Mouse (Mus musculus): ENCODE results near the gene Skp2. TPM values are rescaled to one million over a fixed set of nuclear protein-coding genes. Genes with fewer than 3 reads are reported as not detected.

Gene Skp2
- polyA plus RNA-seq, 1 experiment from 2014 or later, result 50.3 TPM

DNA sequence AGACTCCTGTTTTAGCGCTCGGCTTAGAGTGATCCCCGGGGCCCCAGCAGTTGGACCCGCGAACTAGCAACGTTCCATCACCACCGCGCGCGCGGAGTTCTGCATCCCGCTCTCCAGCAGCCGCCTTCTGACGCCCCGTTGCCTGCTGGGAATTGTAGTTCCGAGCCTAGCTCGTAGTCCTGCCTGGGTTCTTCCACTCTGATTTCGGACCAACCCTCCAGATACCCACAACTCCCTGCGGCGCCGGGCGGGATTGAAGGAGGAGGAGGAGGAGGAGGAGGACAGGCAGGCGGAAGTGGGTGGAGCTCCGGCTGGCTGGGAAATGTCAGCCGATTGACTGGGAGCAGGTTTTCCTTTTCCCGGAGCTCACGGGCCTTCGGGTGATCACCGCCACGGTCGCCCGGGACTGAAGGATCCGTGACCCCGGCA, 15.0 kb downstream of the Skp2 start, which contains the start of gene Lmbrd2:
TSS of gene Lmbrd2 (plus strand) at position 299 of the 429 bp plus-strand sequence.
- Histone ChIP-seq H3K9me3 (replicated peaks; ENCODE audit: control insufficient read depth, low read length) (no peaks in the 10 kb centered on the region), H3K4me2 (ENCODE audit: low read depth, low read length) (peak within 1 kb of the TSS; percentile 68), H3K27me3 (ENCODE audit: control insufficient read depth, insufficient read depth, low read length) (no peaks in the 10 kb centered on the region), H3K4me1 (ENCODE audit: control insufficient read depth, insufficient read depth, low read length) (peaks cover 14% of the 10 kb centered on the region; the same call in 1 of the 2 replicates), H3K27ac (ENCODE audit: low read length) (peak within 1 kb of the TSS; percentile 55), H3K4me3 (replicated peaks; ENCODE audit: low read length) (peak within 1 kb of the TSS; percentile 64), H3K9ac (ENCODE audit: low read length) (peak within 1 kb of the TSS; percentile 71), H3K36me3 (ENCODE audit: control insufficient read depth, insufficient read depth, low read length) (0 out of 2 replicates have a peak, but pooled peaks cover 3% of the 10 kb centered on the region)
- WGBS, result under 1% methylated on average over 33 of the region's 34 CpGs
- peak; percentile 99 for ATAC-seq (ENCODE audit: insufficient read depth, low FRiP score)

DNA sequence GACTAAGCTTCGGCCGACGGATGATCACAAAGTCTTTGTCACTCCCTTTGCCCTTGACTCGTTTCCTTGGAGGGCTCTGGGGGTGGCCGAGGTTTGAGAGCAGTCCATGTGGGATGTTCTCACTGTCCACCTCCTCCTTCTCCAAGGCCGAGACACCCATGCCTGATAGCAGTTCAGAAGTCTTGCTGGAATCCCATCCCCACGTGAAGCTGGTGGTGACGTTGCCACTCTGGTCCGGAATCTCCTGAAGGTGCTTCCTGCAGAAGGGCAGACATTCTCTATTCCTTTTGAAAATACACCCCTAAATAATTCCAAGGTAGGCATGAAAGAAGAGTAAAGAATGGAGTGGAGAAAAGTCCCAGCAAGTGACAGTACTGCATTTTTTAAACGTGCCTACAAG, 15.8 kb downstream of the Skp2 start:
- H3K27ac ChIP-seq (ENCODE audit: low read length), result no peak overlapping the region
- H3K9ac ChIP-seq (ENCODE audit: low read length), result peak overlapping the region; percentile 66
- no peaks in the 10 kb centered on the region for H3K27me3 ChIP-seq (ENCODE audit: control insufficient read depth, insufficient read depth, low read length)
- H3K4me2 ChIP-seq (ENCODE audit: low read depth, low read length), result peak overlapping the region; percentile 68
- H3K36me3 ChIP-seq (ENCODE audit: control insufficient read depth, insufficient read depth, low read length), result 0 out of 2 replicates have a peak, but pooled peaks cover 3% of the 10 kb centered on the region
- no peaks in the 10 kb centered on the region for H3K9me3 ChIP-seq (replicated peaks; ENCODE audit: control insufficient read depth, low read length)
- ATAC-seq (ENCODE audit: insufficient read depth, low FRiP score), result no peak
- 21% methylated on average over 10 of the region's 10 CpGs for WGBS
- peak overlapping the region; percentile 64 for H3K4me3 ChIP-seq (replicated peaks; ENCODE audit: low read length)
- peaks cover 14% of the 10 kb centered on the region; the same call in 1 of the 2 replicates for H3K4me1 ChIP-seq (ENCODE audit: control insufficient read depth, insufficient read depth, low read length)

DNA sequence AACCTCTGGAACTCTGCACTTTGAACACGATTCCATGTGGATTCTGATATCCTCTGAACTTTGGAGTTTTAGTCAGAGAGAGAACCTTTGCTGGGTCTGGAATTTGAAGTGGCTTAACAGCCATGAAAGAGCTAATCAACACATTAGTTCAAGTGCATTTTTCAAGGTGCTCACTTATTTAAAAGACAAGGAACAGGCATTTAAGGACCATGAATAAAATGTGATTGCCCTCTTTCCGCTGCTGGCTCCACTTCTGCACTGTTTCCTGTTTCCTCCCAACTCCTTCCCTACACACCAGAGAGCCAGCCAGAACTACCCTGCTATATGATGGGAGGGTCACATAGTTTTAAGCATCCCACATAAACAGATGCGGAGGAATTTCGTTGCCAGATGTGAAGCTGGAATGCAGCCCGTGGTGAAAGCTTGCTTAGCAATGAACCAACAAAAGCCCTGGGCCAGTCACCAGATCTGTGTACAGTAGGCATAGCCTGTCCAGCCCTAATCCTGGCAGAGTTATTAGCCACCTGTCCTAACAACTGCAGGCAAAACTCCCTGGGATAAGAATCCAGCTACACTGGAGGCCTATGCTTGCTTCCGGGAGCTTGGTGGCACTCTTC, 20.2 kb downstream of the Skp2 start:
- Histone ChIP-seq H3K36me3 (ENCODE audit: control insufficient read depth, insufficient read depth, low read length) (peaks cover 3% of the 10 kb centered on the region; the same call in 1 of the 2 replicates), H3K4me1 (ENCODE audit: control insufficient read depth, insufficient read depth, low read length) (peaks cover 19% of the 10 kb centered on the region), H3K27ac (ENCODE audit: low read length) (0 out of 2 replicates have a peak overlapping the region, but pooled peaks have one; percentile 5), H3K4me3 (replicated peaks; ENCODE audit: low read length) (no peak overlapping the region), H3K9ac (ENCODE audit: low read length) (no peak overlapping the region), H3K27me3 (ENCODE audit: control insufficient read depth, insufficient read depth, low read length) (no peaks in the 10 kb centered on the region), H3K9me3 (replicated peaks; ENCODE audit: control insufficient read depth, low read length) (no peaks in the 10 kb centered on the region), H3K4me2 (ENCODE audit: low read depth, low read length) (no peak overlapping the region)
- 50% methylated on average over 6 of the region's 6 CpGs for WGBS
- peak; percentile 47; the same call in 1 of the 2 replicates for ATAC-seq (ENCODE audit: insufficient read depth, low FRiP score)

DNA sequence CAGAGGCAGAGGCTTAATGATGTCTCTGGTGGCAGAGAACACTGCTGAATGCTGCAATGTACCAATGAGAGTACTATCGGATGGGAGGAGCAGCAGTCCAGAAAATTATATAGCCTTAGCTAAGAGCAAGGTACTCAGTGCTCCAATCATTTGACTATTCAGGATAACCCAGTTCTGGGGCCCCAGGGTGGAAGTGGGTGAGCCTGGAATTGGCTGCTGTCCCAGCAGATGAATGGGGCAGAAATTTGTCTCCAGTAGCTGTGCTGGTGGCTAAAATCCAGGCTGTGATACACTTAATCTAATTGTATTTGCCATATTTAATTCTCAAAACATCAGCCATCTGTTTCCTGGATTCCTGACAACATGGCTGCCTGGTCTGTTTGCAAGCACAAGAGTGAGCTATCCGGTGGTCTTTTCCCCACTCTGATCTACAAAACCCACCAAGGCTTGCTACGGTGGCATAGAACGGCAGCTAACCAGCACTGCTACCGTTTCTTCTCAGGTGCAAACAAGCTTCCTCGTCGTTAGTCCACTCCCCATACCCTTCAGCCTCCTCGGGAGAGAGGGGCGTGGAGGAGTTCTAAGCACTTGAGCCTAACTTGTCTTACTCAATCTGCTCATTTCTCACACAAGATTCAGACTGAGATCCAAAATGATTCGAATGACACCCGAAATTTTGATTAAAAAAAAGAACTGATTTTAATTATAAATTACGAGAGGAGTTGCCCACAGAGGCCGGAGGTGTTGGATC, 22.4 kb downstream of the Skp2 start:
- Histone ChIP-seq H3K27me3 (ENCODE audit: control insufficient read depth, insufficient read depth, low read length) (no peaks in the 10 kb centered on the region), H3K9me3 (replicated peaks; ENCODE audit: control insufficient read depth, low read length) (no peaks in the 10 kb centered on the region), H3K27ac (ENCODE audit: low read length) (peak overlapping the region; percentile 57; the same call in 1 of the 2 replicates), H3K36me3 (ENCODE audit: control insufficient read depth, insufficient read depth, low read length) (peaks cover 11% of the 10 kb centered on the region), H3K4me3 (replicated peaks; ENCODE audit: low read length) (no peak overlapping the region), H3K4me2 (ENCODE audit: low read depth, low read length) (no peak overlapping the region), H3K9ac (ENCODE audit: low read length) (peak overlapping the region; percentile 16; the same call in 1 of the 2 replicates), H3K4me1 (ENCODE audit: control insufficient read depth, insufficient read depth, low read length) (peaks cover 7% of the 10 kb centered on the region)
- ATAC-seq (ENCODE audit: insufficient read depth, low FRiP score), result no peak
- 71% methylated on average over 13 of the region's 13 CpGs for WGBS

DNA sequence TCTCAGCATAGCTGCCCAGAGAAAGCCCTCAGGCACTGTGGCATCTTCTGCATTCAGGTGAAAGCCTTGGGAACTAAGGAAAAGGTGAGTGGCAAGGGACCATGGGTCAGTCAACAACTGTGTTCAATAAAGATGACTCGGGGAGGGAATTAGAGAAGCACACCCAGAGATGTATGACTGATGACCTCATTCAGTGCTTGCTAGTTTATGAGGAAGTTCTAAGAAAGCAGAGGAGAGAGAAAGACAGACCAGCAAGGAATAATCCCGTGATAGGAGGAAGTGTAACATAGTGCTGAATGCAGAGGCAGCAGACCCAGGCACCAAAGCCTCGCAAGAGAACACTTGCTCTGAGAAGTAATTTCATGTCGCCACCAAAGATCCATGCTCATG, 23.7 kb downstream of the Skp2 start:
- Histone ChIP-seq H3K9ac (ENCODE audit: low read length) (peak overlapping the region; percentile 25; the same call in 1 of the 2 replicates), H3K9me3 (replicated peaks; ENCODE audit: control insufficient read depth, low read length) (no peaks in the 10 kb centered on the region), H3K36me3 (ENCODE audit: control insufficient read depth, insufficient read depth, low read length) (peaks cover 10% of the 10 kb centered on the region), H3K4me1 (ENCODE audit: control insufficient read depth, insufficient read depth, low read length) (peaks cover 7% of the 10 kb centered on the region), H3K27me3 (ENCODE audit: control insufficient read depth, insufficient read depth, low read length) (no peaks in the 10 kb centered on the region), H3K27ac (ENCODE audit: low read length) (peak overlapping the region; percentile 51; the same call in 1 of the 2 replicates), H3K4me2 (ENCODE audit: low read depth, low read length) (no peak overlapping the region; the same call in 1 of the 2 replicates), H3K4me3 (replicated peaks; ENCODE audit: low read length) (no peak overlapping the region)
- WGBS, result 68% methylated on average over 4 of the region's 4 CpGs
- ATAC-seq (ENCODE audit: insufficient read depth, low FRiP score), result no peak

DNA sequence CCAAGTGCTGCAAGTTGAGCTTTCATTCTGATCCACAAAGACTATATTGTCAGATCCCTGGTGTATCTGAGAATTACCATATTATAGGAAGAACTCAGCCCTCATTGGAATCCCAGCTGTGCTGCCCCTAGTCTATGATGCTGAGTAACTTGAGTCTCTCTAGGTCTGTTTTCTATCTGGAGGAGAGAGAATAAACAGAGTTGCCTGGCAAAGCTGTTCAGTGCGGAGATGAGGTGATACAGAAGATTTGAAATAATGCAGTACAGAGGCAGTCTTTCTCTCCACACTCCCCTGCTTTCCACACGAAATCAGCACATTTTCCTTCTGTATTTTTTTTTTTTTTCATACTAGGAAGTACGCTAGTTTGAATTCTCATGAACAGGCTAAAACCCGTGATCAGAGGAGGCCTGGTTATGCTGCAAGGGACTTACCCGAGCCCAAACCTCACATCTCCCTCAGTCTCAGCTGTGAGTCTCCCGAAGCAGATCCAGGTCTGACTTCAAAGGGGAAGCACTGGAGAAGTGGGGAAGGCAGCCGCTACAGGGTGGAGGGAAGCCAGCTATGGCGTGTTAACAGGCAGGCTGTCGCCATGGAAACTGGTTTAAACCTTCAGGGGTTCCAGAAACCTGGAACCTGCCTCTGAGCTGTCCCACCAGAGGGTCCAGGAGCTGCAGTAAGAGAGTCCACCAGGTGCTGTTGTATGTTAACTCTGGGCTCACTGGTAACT, 24.3 kb downstream of the Skp2 start:
- whole genome bisulfite sequencing, result 68% methylated on average over 9 of the region's 9 CpGs
- peak; percentile 34; the same call in 1 of the 2 replicates for ATAC-seq (ENCODE audit: insufficient read depth, low FRiP score)
- peak overlapping the region; percentile 51; the same call in 1 of the 2 replicates for H3K27ac ChIP-seq (ENCODE audit: low read length)

DNA sequence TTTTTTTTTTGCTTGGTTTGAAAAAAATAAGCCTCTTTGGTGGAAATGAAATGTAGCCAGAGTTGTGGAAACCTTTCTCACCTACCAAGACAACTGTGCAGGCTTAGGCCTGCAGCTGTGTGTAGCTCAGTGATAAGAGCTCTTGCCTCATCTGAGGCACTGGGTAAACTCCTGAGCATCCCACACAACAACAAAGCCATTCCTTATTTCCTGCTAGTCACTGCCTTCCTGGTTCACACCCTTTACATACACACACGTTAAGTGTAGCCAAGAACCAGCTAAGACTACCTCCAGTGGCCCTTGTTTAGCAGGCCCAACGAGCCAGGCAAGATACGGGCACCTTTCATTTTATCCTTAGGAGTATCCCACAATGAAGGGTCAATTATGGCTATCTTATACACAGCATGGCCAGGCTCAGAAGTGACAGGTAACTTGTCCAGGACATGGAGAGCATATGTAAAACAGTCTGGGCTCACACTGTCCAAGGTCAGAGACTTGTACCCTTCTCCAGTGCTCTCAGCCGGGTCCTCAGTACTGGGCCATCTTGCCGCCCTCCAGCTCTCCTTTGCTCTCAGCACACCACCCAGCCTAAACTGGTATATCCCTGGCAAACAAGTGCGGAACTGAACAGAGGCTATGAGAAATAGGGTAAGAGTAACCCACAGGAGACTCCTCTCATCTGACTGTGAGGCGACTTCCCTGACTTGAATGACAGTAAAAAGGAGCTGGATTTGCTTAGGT, 28.0 kb downstream of the Skp2 start:
- peaks cover 10% of the 10 kb centered on the region for H3K36me3 ChIP-seq (ENCODE audit: control insufficient read depth, insufficient read depth, low read length)
- H3K9ac ChIP-seq (ENCODE audit: low read length), result no peak overlapping the region
- no peaks in the 10 kb centered on the region for H3K27me3 ChIP-seq (ENCODE audit: control insufficient read depth, insufficient read depth, low read length)
- H3K4me2 ChIP-seq (ENCODE audit: low read depth, low read length), result no peak overlapping the region
- ATAC-seq (ENCODE audit: insufficient read depth, low FRiP score), result no peak
- H3K4me1 ChIP-seq (ENCODE audit: control insufficient read depth, insufficient read depth, low read length), result no peaks in the 10 kb centered on the region
- no peak overlapping the region for H3K4me3 ChIP-seq (replicated peaks; ENCODE audit: low read length)
- H3K9me3 ChIP-seq (replicated peaks; ENCODE audit: control insufficient read depth, low read length), result no peaks in the 10 kb centered on the region
- 83% methylated on average over 7 of the region's 7 CpGs for WGBS
- H3K27ac ChIP-seq (ENCODE audit: low read length), result peak overlapping the region; percentile 47; the same call in 1 of the 2 replicates

More for the DNA sequence above, 24.3 kb downstream of the Skp2 start:
- peaks cover 10% of the 10 kb centered on the region for H3K36me3 ChIP-seq (ENCODE audit: control insufficient read depth, insufficient read depth, low read length)
- no peak overlapping the region for H3K4me3 ChIP-seq (replicated peaks; ENCODE audit: low read length)
- H3K27me3 ChIP-seq (ENCODE audit: control insufficient read depth, insufficient read depth, low read length), result no peaks in the 10 kb centered on the region
- H3K9ac ChIP-seq (ENCODE audit: low read length), result peak overlapping the region; percentile 25; the same call in 1 of the 2 replicates
- peaks cover 7% of the 10 kb centered on the region for H3K4me1 ChIP-seq (ENCODE audit: control insufficient read depth, insufficient read depth, low read length)
- no peak overlapping the region; the same call in 1 of the 2 replicates for H3K4me2 ChIP-seq (ENCODE audit: low read depth, low read length)
- no peaks in the 10 kb centered on the region for H3K9me3 ChIP-seq (replicated peaks; ENCODE audit: control insufficient read depth, low read length)

DNA sequence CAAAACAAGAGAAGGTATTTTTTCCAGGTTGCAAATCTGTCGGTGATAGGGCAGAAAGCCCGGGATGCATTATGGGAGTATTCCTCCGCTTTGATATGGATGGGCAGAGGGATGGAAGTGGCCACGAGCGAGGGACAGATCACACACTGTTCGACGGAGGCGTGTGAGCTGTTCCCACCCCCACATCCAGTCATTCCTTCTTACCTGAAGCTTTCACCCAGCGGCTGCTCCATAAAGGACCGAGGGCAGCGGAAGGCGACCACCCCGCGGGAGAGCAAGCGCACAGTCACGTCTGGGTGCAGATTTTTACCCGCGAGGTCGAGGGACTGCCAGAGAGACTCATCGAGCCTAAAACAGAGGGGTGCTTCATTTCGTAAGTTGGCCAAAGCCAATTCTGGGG, 30.4 kb downstream of the Skp2 start:
- WGBS, result 91% methylated on average over 21 of the region's 21 CpGs
- Histone ChIP-seq H3K27me3 (ENCODE audit: control insufficient read depth, insufficient read depth, low read length) (no peaks in the 10 kb centered on the region), H3K36me3 (ENCODE audit: control insufficient read depth, insufficient read depth, low read length) (peaks cover 13% of the 10 kb centered on the region)

More for the DNA sequence above, 30.4 kb downstream of the Skp2 start:
- H3K4me2 ChIP-seq (ENCODE audit: low read depth, low read length), result no peak overlapping the region
- H3K9me3 ChIP-seq (replicated peaks; ENCODE audit: control insufficient read depth, low read length), result no peaks in the 10 kb centered on the region
- H3K4me1 ChIP-seq (ENCODE audit: control insufficient read depth, insufficient read depth, low read length), result no peaks in the 10 kb centered on the region
- no peak overlapping the region for H3K4me3 ChIP-seq (replicated peaks; ENCODE audit: low read length)
- no peak overlapping the region for H3K9ac ChIP-seq (ENCODE audit: low read length)
- ATAC-seq (ENCODE audit: insufficient read depth, low FRiP score), result no peak
- no peak overlapping the region for H3K27ac ChIP-seq (ENCODE audit: low read length)

Measured in stomach, embryonic 16.5 days (tissue).